Mouse (Mus musculus) heart, adult 2 months (tissue): ENCODE measurements around the gene Rffl.

Experiments
- CTCF ChIP-seq: fragments of 200-600 bp; IDR thresholded peaks from 2 replicates; pipeline ENCODE4 v1.8.1; 2022; ENCODE audit warnings: antibody characterized with exemption, mild to moderate bottlenecking, moderate library complexity
- EP300 ChIP-seq: fragments of 200-500 bp; IDR thresholded peaks from 2 replicates; pipeline ENCODE4 v1.6.1; 2011; ENCODE audit warnings: low read depth, low read length, control low read depth; ENCODE audit not compliant: insufficient read depth
- POLR2A ChIP-seq: fragments of 200-500 bp; IDR thresholded peaks from 2 replicates; pipeline ENCODE4 v1.6.1; 2011; ENCODE audit warnings: mild to moderate bottlenecking, low read depth, low read length, control low read depth; ENCODE audit not compliant: insufficient read depth

DNA sequence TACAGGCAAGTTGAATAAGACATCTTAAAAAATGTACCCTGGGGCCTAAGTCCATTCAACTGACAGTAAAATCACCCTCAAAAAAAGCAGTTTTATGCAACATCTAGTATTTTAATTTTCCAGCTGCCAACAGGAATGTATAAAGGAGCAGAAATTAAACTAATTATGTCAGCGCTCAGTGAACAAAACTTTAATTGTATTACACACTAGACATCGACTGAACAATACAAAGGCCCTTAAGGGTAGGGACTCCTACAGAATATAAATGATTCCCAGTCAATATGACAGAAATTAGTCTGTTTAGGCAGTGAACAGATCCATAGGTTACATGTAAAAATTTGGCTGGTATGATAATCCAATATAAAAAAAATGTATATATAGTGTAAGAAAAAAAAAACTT, 8.0 kb downstream of the Rffl start:
- no peak for TF ChIP-seq EP300
- TF ChIP-seq CTCF, result no peak
- no peak for TF ChIP-seq POLR2A
